Mouse (Mus musculus) right cerebral cortex, postnatal 25 days (tissue): Measurements from ENCODE around the gene Capn5.

ENCODE experiments used
- DNase-seq: peaks from one replicate; pipeline ENCODE4 v3.0.0; 2022

The Capn5 gene

DNA sequence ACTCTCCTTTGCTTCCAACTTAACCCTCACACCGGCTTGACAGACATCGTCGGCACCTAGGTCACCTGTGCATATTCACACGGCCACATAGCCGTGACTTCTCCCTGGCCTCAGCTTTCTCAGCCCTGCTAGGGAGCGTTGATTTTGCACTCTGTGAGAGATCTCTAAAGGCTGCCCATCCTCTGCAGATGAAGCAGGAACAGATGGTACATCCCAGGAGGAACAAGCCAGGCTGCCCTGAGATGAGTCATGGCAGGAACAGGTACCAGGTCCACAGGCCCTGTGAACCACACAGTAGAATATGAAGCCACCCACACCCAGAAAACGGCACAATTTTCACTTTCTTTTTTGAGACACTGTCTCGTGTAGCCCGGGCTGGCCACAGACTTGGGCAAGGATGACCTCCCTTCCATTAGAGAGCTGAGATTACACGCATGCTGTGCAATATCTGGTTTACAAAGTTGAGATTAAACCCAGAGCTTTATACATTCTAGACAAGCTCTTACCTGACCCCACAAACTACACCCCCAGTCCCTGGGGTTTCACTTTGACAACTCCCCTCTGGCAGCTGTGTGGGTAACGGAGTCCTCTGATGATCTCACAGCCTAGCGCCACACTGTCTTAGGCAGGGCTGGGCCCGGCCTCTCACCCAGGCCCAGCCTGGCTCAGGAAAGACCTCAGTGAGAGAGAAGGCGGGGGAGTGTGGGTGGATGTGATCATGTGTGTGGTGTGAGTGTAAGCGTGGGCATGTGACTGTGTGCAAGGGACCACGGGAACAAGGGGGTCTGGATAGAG, 69.2 kb downstream of the Capn5 start:
- DNase-seq = no peak

DNA sequence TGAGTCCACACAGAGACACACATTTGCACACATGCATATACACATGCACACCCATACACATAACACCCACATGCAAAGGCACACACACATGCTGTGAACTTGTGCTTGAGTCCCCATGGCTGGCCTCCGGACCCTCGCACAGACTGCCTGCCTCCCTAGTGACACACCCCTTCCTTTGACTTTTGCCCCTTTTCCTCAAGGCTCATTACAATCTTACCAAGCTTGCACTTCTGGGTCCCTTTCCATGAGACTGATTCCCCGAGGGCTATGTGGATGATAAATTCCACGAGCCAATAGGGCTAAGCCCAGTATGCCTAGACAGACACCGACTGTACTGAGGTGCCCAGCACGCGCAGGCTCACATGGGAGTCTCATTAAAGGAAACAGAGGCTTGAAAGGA, 71.8 kb downstream of the Capn5 start:
- DNase-seq = no peak

DNA sequence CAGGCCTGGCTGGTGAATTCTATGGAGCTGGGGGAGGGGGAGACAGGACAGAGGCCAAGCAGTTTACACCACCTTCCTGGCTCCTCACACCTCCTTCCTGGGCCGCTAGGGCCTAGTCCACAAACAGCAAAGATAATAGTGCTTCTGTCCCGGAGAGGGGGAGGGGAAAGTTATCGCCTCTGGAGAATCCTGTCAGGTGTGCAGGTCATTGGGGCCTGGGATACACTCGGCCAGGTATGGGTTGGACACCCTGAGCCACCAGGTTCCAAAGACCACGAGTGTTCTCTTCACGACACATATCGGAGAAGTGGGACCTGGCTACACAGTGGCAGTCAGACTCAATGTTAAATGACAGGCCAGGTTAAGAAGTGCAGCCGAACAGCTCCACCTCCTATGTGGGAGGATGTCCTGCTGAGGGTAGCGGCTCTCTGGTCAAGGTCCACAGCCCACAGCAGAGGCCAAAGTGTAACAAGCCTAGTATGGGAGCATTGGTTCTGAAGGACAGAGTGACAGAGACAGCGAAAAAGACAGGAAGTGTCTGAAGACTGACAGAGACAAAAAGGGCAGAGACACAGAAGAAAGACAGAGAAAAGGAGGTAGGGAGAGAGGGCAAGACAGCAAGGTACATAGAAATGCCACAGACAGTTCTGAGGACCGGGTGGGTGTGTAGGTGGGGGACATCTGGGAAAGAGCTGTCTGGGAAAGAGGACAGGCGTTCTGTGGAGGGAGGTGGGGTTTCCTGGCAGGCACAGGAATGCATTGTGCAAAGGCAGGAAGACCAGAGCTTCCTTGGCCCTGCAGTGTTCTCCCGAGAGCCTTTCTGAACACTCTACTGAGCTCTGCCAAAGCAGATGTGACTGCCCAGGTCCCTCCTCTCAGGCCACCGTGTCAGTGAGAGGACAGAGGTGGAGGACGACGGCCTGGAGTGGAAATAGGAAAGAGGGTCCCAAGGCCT, 73.3 kb downstream of the Capn5 start:
- no peak for DNase-seq

DNA sequence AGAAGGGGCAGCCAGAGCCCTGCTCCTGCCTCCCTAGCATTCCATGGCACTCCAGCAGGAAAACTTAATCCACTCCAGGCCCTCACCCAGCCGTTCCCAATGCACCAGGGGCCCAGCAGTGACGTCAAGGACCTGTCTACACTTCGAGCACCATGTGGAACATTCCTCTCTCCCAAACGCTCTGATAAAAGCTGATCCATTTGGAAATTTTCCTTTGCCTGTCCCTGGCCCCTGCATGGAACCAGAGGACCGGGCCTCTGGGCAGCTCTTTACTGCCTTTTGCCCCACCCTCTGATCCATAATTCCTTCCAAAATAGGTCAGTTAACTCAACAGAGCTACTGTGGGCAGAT, 74.2 kb downstream of the Capn5 start:
- DNase-seq = no peak

DNA sequence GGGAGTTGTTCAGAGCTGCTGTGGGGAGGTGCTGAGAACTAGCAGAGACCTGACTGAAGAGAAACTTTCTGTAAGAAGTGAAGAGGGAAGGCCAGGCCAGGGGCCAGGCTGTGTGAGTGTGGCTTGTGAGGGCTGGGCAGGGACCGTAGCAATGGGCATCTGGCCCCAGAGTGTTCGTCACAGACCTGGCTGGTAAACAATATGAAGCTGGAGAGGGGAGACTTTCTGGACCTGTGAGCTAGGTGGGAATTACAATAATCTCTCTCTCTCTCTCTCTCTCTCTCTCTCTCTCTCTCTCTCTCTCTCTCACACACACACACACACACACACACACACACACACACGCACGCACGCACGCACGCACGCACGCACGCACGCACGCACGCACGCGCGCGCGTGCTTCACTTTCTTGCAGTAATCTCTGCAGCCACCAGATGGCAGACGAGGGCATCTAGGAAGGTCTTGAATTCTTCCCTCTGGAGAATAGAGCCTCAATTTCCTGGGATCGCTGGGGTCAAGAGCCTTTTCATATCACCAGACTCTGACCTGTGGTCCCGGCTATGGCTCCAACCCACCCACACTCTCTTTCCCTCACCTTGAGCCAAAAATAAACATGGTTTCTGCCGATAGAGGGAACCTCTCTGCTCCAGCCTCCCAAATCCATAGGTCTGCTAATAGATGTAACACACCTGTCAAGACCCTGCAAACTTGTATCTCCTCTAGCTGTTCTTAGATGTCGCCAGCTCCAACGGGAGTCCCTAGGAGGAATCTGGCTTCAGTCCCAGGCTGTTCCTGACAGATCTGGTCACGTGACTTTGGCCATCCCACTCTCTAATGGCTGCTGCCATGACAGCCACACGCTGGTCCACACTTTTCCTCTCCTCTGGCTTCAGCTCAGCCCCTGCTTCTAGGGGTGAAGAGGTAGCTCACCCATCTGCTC, 74.8 kb downstream of the Capn5 start:
- peak; percentile 75 for DNase-seq

DNA sequence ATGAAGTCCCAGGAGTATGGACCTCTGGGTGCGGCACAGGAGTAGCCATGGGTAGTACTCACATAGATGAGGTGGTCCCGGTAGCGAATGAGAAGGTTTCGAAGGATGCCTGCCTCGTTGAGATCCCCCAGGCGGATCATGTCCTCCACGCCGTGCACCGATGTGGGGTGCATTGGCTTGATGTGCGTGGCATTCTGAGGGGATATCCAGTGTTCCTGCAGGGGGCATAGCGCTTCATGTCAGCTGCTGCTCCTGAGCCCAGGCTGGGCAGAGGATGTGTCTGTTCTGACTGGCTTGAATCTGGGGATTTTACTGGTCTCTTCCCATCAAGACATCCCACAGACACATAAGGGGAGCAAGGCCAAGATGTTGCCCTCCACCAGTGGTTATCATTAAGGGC, 75.6 kb downstream of the Capn5 start:
- DNase-seq = no peak

DNA sequence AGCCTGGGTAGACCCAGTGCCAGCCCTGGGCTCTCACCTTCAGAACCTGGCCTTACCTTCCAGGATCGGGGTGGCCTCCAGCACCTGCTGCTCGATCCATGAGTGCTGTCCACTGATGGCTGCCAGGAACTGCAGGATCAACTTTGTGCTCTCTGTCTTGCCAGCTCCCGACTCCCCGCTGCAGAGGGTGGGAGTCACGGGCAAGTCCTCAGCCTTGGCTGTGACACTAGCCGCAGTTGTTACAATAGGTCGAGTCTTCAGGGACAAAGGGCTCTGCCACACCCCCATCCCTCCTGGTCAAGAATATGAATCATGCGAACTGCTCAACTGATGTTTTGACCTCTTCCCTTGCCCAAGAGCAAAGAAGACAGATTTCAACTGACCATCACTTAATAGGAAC, 80.5 kb downstream of the Capn5 start:
- DNase-seq = no peak

DNA sequence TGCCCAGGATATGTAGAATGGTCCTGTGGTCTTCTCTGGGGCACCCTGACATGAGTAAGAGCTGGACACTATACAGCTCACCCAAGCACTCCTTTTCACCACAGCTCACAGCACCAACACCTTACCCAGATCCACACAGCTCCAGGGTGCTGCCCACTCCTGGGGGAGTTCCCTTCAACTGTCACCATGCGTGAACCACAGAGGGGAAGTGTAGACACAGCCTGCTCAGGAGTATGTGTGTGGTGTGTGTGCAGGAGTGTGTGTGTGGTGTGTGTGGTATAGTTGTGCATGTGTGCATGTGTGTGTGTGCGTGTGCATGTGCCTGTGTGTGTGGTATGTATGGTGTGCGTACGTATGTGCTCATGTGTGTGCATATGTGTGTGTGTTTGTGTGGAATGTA, 82.2 kb downstream of the Capn5 start:
- no peak for DNase-seq

DNA sequence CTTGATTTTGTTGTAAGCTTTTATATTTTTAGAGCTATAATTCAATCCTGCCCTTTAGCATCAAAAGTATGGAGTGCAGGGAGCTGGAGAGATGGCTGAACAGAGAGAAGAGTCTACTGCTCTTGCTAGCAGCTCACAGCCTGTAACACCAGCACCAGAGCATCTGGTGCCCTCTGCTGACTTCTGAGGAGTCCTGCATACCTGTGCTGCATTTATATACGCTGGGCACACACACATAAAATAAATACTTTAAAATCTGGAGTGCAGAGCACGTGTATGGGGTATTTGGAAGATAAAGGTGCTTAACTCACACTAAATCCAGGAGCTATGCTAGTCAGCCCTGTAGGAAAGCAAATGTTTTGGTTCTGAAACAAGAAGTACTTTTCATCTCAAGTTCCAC, 91.7 kb downstream of the Capn5 start:
- DNase-seq = no peak

DNA sequence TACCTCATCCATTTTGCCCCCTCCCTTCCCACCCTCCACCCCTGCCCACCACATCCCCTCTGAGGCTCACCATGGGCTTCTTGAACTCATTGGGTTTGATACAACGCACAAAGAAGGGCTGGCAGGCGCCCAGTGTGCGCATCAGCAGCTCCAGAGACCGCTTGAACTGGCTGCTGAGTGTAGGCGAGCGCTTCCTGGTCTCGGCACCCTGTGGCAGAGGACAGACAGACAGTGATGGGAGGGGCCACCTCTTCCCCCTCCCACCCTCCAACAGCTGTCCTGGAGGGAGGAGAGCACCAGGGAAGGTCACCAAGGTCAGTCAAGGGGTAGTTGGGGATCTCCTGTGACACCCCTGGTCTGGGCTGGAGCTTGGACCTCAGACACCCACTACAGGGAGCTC, 92.8 kb downstream of the Capn5 start:
- DNase-seq = no peak

DNA sequence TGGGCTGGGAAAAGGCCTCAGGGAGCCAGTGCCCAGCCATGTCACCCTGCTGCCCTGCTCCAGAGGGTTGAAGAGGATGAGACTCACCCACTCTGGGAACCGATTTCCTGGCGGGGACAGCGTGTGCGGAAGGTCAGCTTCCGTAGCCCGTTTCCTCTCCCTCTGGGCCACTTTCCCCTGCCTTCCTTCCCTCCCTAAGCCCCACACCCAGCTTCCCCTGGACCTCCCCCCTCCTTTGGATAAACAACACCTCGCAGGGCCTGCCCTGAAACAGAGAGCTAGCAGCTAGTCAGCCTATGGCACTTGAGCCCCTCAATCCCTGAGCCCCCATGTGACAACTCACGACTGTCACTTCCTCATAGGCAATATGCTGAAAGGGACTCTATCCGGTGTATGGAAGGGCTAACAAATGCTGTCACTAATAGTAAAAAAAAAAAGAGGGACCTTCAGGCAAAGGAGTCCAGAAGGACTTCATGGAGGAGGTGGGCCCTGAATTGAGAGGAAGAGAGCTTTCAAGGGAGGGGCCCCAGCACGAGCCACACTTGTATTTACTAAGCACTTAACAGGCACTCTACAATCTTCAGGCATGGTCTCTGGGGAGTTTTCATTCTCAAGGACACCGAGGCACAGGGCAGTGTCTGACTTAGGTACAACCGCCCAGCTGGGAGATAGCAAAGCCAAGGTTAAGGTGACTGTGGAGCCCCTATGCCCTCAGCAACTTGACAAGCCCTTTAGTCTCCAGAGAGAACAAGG, 93.4 kb downstream of the Capn5 start:
- no peak for DNase-seq

DNA sequence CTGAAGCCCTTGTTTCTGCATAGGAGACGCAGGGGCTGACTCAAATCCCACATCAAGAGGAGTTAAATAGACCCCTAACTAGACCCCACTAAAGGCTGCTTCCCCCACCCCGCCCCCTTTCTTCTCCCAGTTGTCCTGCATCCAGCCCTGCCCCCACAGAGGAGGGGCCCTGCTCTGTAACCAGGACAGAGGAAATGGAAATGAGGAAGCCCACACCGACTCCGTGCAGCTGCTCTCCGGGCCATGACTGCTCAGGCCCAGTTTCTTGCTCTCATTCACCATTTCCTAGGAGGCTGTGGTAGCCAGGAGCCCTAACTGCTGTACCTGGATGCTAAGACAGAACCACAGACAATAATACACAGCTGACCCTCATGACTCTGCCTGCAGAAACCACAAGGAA, 95.7 kb downstream of the Capn5 start:
- DNase-seq = no peak

DNA sequence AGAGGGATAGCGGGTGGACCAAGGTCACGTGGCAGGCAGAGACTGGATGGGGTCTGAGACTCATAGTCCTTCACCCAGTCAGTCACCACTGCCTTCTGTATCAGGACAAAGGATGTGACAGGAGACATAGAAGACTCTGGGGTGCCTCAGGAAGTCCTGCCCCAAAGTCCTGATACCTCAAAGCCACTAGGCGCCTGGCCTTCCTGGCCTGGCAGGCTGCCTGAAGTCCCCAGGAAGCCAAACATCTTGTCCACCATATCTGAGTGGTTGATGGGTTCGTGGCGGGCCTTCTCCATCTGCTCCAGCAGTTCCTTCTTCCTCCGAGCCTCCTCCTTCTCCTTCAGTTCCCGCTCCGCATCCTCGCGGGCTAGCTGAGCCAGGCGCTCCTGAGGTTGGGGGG, 100.6 kb downstream of the Capn5 start:
- DNase-seq = no peak

DNA sequence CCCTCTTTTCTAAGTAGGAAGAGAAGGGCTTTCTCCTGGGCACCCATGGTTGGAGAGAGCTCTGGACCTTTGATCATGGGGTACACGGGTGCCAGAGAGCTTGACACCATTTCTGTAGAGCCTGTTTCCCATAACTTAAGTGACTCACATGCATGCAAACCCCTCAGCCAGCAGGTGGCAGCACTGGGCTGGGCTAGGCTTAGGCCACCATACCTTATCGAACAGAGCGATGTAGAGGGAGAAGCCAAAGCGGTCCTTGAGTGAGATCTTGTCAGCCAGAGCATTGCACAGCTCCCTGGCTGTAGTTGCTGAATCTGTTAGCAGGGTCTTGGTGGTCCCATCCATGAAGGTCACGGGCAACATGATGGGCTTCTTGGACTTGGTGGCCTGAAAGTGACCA, 106.5 kb downstream of the Capn5 start:
- DNase-seq = peak; percentile 46
